ENCODE assay signal across 11 mouse cellular contexts in genomic region chr10:22059415-22059814, GRCm38 (mm10). TPM values are rescaled to one million over a fixed set of nuclear protein-coding genes. Genes with fewer than 3 reads are reported as not detected.
DNase-seq lines count a peak whose midpoint lies in the region; ATAC-seq and TF ChIP-seq lines count a peak whose summit lies in the region.
"Had no signal": no experiment of that assay in that cellular context is flagged by ENCODE, and none has a peak within 500 bp of the region (broad histone marks: within the 10 kb centered on the region; RNA-seq: fewer than 3 reads in every experiment).

No protein-coding gene starts in this region.

- TF ChIP-seq CTCF in gastrocnemius, adult 2 months (IDR thresholded peaks at IDR 0.05), result no peak

- H3K27ac ChIP-seq in gastrocnemius, adult 2 months, result no peak overlapping the region
- no peak overlapping the region for H3K27ac ChIP-seq in neural tube, embryonic 11.5 days (ENCODE audit: low read depth, low read length)
- no peak overlapping the region for H3K27ac ChIP-seq in liver, embryonic 15.5 days (replicated peaks)
- no peak overlapping the region for H3K27ac ChIP-seq in stomach, embryonic 16.5 days (ENCODE audit: low read length)

- no peak overlapping the region for H3K9ac ChIP-seq in neural tube, embryonic 11.5 days (ENCODE audit: low read length)
- no peak overlapping the region for H3K9ac ChIP-seq in liver, embryonic 15.5 days
- no peak overlapping the region for H3K9ac ChIP-seq in stomach, embryonic 16.5 days (ENCODE audit: low read length)

- no peak for ATAC-seq in neural tube, embryonic 11.5 days (ENCODE audit: insufficient read depth, low FRiP score, low TSS enrichment)
- ATAC-seq in liver, embryonic 15.5 days (ENCODE audit: insufficient read depth), result no peak
- ATAC-seq in stomach, embryonic 16.5 days (ENCODE audit: insufficient read depth, low FRiP score), result no peak

- WGBS in neural tube, embryonic 11.5 days, result 81% methylated on average over 2 of the region's 2 CpGs
- 56% methylated on average over 2 of the region's 2 CpGs for WGBS in liver, embryonic 15.5 days (ENCODE audit: insufficient replicate concordance)
- WGBS in stomach, embryonic 16.5 days, result 83% methylated on average over 2 of the region's 2 CpGs

- no peaks in the 10 kb centered on the region for H3K9me3 ChIP-seq in neural tube, embryonic 11.5 days (ENCODE audit: control insufficient read depth, low read length)
- no peaks in the 10 kb centered on the region for H3K9me3 ChIP-seq in liver, embryonic 15.5 days (replicated peaks)
- H3K9me3 ChIP-seq in stomach, embryonic 16.5 days (replicated peaks; ENCODE audit: control insufficient read depth, low read length), result no peaks in the 10 kb centered on the region

- H3K4me2 ChIP-seq in neural tube, embryonic 11.5 days (ENCODE audit: low read depth), result peak overlapping the region; percentile 70; the same call in 1 of the 2 replicates
- H3K4me2 ChIP-seq in liver, embryonic 15.5 days, result peak overlapping the region; percentile 66; the same call in 1 of the 2 replicates
- peak overlapping the region; percentile 88; the same call in 1 of the 2 replicates for H3K4me2 ChIP-seq in stomach, embryonic 16.5 days (ENCODE audit: low read depth, low read length)

- H3K36me3 ChIP-seq in neural tube, embryonic 11.5 days (ENCODE audit: control insufficient read depth, insufficient read depth, low read length), result no peaks in the 10 kb centered on the region
- no peaks in the 10 kb centered on the region for H3K36me3 ChIP-seq in liver, embryonic 15.5 days (replicated peaks)
- H3K36me3 ChIP-seq in stomach, embryonic 16.5 days (ENCODE audit: control insufficient read depth, insufficient read depth, low read length), result no peaks in the 10 kb centered on the region

- intact Hi-C loops in gastrocnemius, adult 2 months (cut with DNase I), result no loop called here

- no peak for DNase-seq in gastrocnemius, adult 2 months
- DNase-seq in gastrocnemius, adult 8-10 months (ENCODE audit: low spot score in 2 of 2), result no peak
- no peak for DNase-seq in neural tube, embryonic 11.5 days (ENCODE audit: low spot score)
- no peak for DNase-seq in neural tube, embryonic 10.5 days (ENCODE audit: extremely low spot score, low spot score)
- no peak for DNase-seq in embryo, embryonic 9.5 days (ENCODE audit: extremely low spot score)
- no peak for DNase-seq in urinary bladder, postnatal 4 days (ENCODE audit: low spot score in 2 of 2)
- DNase-seq: kidney, adult 9 months; lung, postnatal 14 days; right cerebral cortex, adult 18-20 months had no signal

- H3K4me3 ChIP-seq in gastrocnemius, adult 2 months, result peak overlapping the region; percentile 75
- H3K4me3 ChIP-seq in neural tube, embryonic 11.5 days (ENCODE audit: low read depth, low read length), result no peak overlapping the region
- H3K4me3 ChIP-seq in liver, embryonic 15.5 days (replicated peaks), result no peak overlapping the region
- no peak overlapping the region for H3K4me3 ChIP-seq in stomach, embryonic 16.5 days (replicated peaks; ENCODE audit: low read length)

- H3K4me1 ChIP-seq in neural tube, embryonic 11.5 days (ENCODE audit: control insufficient read depth, insufficient read depth, low read length), result no peaks in the 10 kb centered on the region
- H3K4me1 ChIP-seq in liver, embryonic 15.5 days (replicated peaks), result peaks cover 8% of the 10 kb centered on the region; the same call in 1 of the 2 replicates
- H3K4me1 ChIP-seq in stomach, embryonic 16.5 days (ENCODE audit: control insufficient read depth, insufficient read depth, low read length), result 0 out of 2 replicates have a peak, but pooled peaks cover 4% of the 10 kb centered on the region

- H3K27me3 ChIP-seq in neural tube, embryonic 11.5 days (ENCODE audit: control insufficient read depth, insufficient read depth, low read length), result no peaks in the 10 kb centered on the region
- no peaks in the 10 kb centered on the region for H3K27me3 ChIP-seq in liver, embryonic 15.5 days
- no peaks in the 10 kb centered on the region for H3K27me3 ChIP-seq in stomach, embryonic 16.5 days (ENCODE audit: control insufficient read depth, insufficient read depth, low read length)

RNA-seq across cellular contexts. Expression of gene 4930444G20Rik, which starts 8.5 kb away (rescaled TPM):
- not detected for total RNA-seq in gastrocnemius, adult 2 months (2021)
- total RNA-seq in gastrocnemius, adult 8-10 months (2022), result not detected
- not detected in 2 replicates for polyA plus RNA-seq in neural tube, embryonic 11.5 days (2014; fragmentation: Nextera tagmentation; extraction: Ambion mirVana)
- polyA plus RNA-seq in liver, embryonic 15.5 days (2015; fragmentation: Nextera tagmentation; extraction: Ambion mirVana), result not detected in 2 replicates
- polyA plus RNA-seq in stomach, embryonic 16.5 days (2015; fragmentation: Nextera tagmentation; extraction: Ambion mirVana), result not detected in 2 replicates
